Mouse (Mus musculus) midbrain, embryonic 11.5 days (tissue): Measurements from ENCODE around the gene Tmem266. TPM values are rescaled to one million over a fixed set of nuclear protein-coding genes. Genes with fewer than 3 reads are reported as not detected.
A peak's percentile ranks its signal among the peaks of the same experiment; 100 is the strongest.

ENCODE experiments used
- ATAC-seq: fragments of 200-750 bp; cut with Nextera tagmentation; 2 replicates; pipeline ENCODE4 v1.8.0; 2017; ENCODE audit warnings: moderate TSS enrichment, moderate library complexity; ENCODE audit not compliant: low FRiP score
- DNase-seq: peaks from one replicate; pipeline ENCODE4 v3.0.0; 2015; ENCODE audit warnings: low spot score; ENCODE audit errors: missing footprints
- H3K27ac ChIP-seq: fragments of 300-500 bp; sonication (generic); 2 replicates; pipeline ENCODE4 v1.5.1; 2014; ENCODE audit warnings: low read depth, low read length
- H3K27me3 ChIP-seq: fragments of 300-500 bp; sonication (generic); 2 replicates; pipeline ENCODE4 v1.6.1; 2014; ENCODE audit warnings: mild to moderate bottlenecking, low read length, moderate library complexity, mixed read lengths; ENCODE audit not compliant: control insufficient read depth, insufficient read depth
- H3K36me3 ChIP-seq: fragments of 300-500 bp; sonication (generic); 2 replicates; pipeline ENCODE4 v1.6.1; 2014; ENCODE audit warnings: mild to moderate bottlenecking, low read length, moderate library complexity, mixed read lengths; ENCODE audit not compliant: control insufficient read depth, insufficient read depth
- H3K4me1 ChIP-seq: fragments of 300-500 bp; sonication (generic); 2 replicates; pipeline ENCODE4 v1.6.1; 2014; ENCODE audit warnings: low read length; ENCODE audit not compliant: control insufficient read depth, insufficient read depth
- H3K4me2 ChIP-seq: fragments of 300-500 bp; sonication (generic); 2 replicates; pipeline ENCODE4 v1.6.1; 2014; ENCODE audit warnings: mild to moderate bottlenecking, moderate library complexity
- H3K4me3 ChIP-seq: fragments of 300-500 bp; sonication (generic); 2 replicates; pipeline ENCODE4 v1.5.1; 2014; ENCODE audit warnings: low read depth, low read length
- H3K9ac ChIP-seq: fragments of 300-500 bp; sonication (generic); 2 replicates; pipeline ENCODE4 v1.6.1; 2014; ENCODE audit warnings: low read length
- H3K9me3 ChIP-seq: fragments of 300-500 bp; sonication (generic); 2 replicates; pipeline ENCODE4 v1.6.1; 2016; ENCODE audit warnings: low read length; ENCODE audit not compliant: control insufficient read depth
- WGBS: fragments of 180-500 bp; shearing (Covaris S2); extraction: QIAGEN DNeasy Blood & Tissue Kit; methylation state at CpG from one replicate; pipeline ENCODE4 v1.1.7; 2014; 5-methylcytosine and 5-hydroxymethylcytosine counted together
- polyA plus RNA-seq: library from polyadenylated mRNA; unstranded; fragments of >200 nt; fragmentation: Nextera tagmentation; extraction: Ambion mirVana; gene quantifications from 2 replicates; pipeline ENCODE4 v1.2.1, GENCODE M21; 2014

The Tmem266 gene
- polyA plus RNA-seq, 1 experiment from 2014 or later = 0.57 TPM

GRCm38 (mm10) chr9:55307557-55307956 is 19.2 kb upstream of the Tmem266 start:
- Histone ChIP-seq H3K36me3 (no peaks in the 10 kb centered on the region), H3K9ac (no peak overlapping the region), H3K9me3 (no peaks in the 10 kb centered on the region), H3K27me3 (no peaks in the 10 kb centered on the region), H3K4me2 (no peak overlapping the region), H3K4me1 (no peaks in the 10 kb centered on the region), H3K27ac (no peak overlapping the region), H3K4me3 (no peak overlapping the region)
- WGBS = 75% methylated on average over 5 of the region's 5 CpGs
- DNase-seq (no peak), ATAC-seq (no peak)

- ATAC-seq = no peak
- no peak overlapping the region for H3K4me2 ChIP-seq
Observed at GRCm38 (mm10) chr9:55308455-55308854, 18.3 kb upstream of the Tmem266 start.

GRCm38 (mm10) chr9:55311560-55311959 is 15.2 kb upstream of the Tmem266 start:
- H3K9ac ChIP-seq = no peak overlapping the region
- no peak overlapping the region for H3K4me2 ChIP-seq
- no peaks in the 10 kb centered on the region for H3K9me3 ChIP-seq
- ATAC-seq = peak; percentile 63; the same call in 1 of the 2 replicates
- H3K4me1 ChIP-seq = no peaks in the 10 kb centered on the region
- H3K27me3 ChIP-seq = no peaks in the 10 kb centered on the region
- WGBS = 9% methylated on average over 5 of the region's 5 CpGs
- H3K4me3 ChIP-seq = no peak overlapping the region
- H3K36me3 ChIP-seq = no peaks in the 10 kb centered on the region
- H3K27ac ChIP-seq = no peak overlapping the region
- DNase-seq = peak; percentile 97

More at GRCm38 (mm10) chr9:55308455-55308854, 18.3 kb upstream of the Tmem266 start:
- Histone ChIP-seq H3K27ac (no peak overlapping the region), H3K4me1 (no peaks in the 10 kb centered on the region), H3K9me3 (no peaks in the 10 kb centered on the region), H3K27me3 (no peaks in the 10 kb centered on the region), H3K36me3 (no peaks in the 10 kb centered on the region), H3K9ac (no peak overlapping the region), H3K4me3 (no peak overlapping the region)
- no peak for DNase-seq
- WGBS = 86% methylated on average over 5 of the region's 5 CpGs

GRCm38 (mm10) chr9:55313619-55314261 is 13.0 kb upstream of the Tmem266 start:
- H3K27ac ChIP-seq = no peak overlapping the region
- H3K9me3 ChIP-seq = no peaks in the 10 kb centered on the region
- H3K27me3 ChIP-seq = no peaks in the 10 kb centered on the region
- H3K9ac ChIP-seq = no peak overlapping the region
- no peaks in the 10 kb centered on the region for H3K4me1 ChIP-seq
- no peak overlapping the region for H3K4me2 ChIP-seq
- H3K36me3 ChIP-seq = no peaks in the 10 kb centered on the region
- DNase-seq (no peak), ATAC-seq (no peak)
- no peak overlapping the region for H3K4me3 ChIP-seq
- WGBS = 66% methylated on average over 12 of the region's 12 CpGs

- Histone ChIP-seq H3K9me3 (no peaks in the 10 kb centered on the region), H3K27me3 (peaks cover 10% of the 10 kb centered on the region; the same call in 1 of the 2 replicates), H3K9ac (no peak overlapping the region), H3K4me1 (peaks cover 4% of the 10 kb centered on the region; the same call in 1 of the 2 replicates), H3K27ac (no peak overlapping the region), H3K36me3 (no peaks in the 10 kb centered on the region), H3K4me2 (no peak overlapping the region), H3K4me3 (no peak overlapping the region)
- ATAC-seq = no peak
- DNase-seq = no peak
- WGBS = 91% methylated on average over 1 of the region's 1 CpGs
Observed at GRCm38 (mm10) chr9:55322641-55323040, 4.1 kb upstream of the Tmem266 start.

GRCm38 (mm10) chr9:55324085-55324484 is 2.6 kb upstream of the Tmem266 start:
- Histone ChIP-seq H3K27ac (no peak overlapping the region), H3K27me3 (peaks cover 15% of the 10 kb centered on the region), H3K4me2 (no peak overlapping the region), H3K36me3 (no peaks in the 10 kb centered on the region), H3K4me3 (no peak overlapping the region), H3K9ac (no peak overlapping the region), H3K9me3 (no peaks in the 10 kb centered on the region), H3K4me1 (peaks cover 4% of the 10 kb centered on the region; the same call in 1 of the 2 replicates)
- ATAC-seq (no peak), DNase-seq (no peak)
- WGBS = 58% methylated on average over 8 of the region's 8 CpGs

- H3K4me3 ChIP-seq = no peak overlapping the region
- no peak for ATAC-seq
- no peaks in the 10 kb centered on the region for H3K36me3 ChIP-seq
- H3K27me3 ChIP-seq = peaks cover 15% of the 10 kb centered on the region
- DNase-seq = peak; percentile 88
- H3K9ac ChIP-seq = no peak overlapping the region
- H3K9me3 ChIP-seq = no peaks in the 10 kb centered on the region
- no peak overlapping the region for H3K27ac ChIP-seq
- 53% methylated on average over 10 of the region's 10 CpGs for WGBS
- no peak overlapping the region for H3K4me2 ChIP-seq
- H3K4me1 ChIP-seq = peaks cover 4% of the 10 kb centered on the region; the same call in 1 of the 2 replicates
Observed at GRCm38 (mm10) chr9:55324516-55324915, 2.2 kb upstream of the Tmem266 start.

- no peak overlapping the region for H3K4me2 ChIP-seq
- ATAC-seq (no peak), DNase-seq (no peak)
- no peaks in the 10 kb centered on the region for H3K9me3 ChIP-seq
- no peak overlapping the region for H3K9ac ChIP-seq
- H3K4me3 ChIP-seq = no peak overlapping the region
- H3K27ac ChIP-seq = no peak overlapping the region
- H3K27me3 ChIP-seq = peaks cover 15% of the 10 kb centered on the region
- H3K36me3 ChIP-seq = no peaks in the 10 kb centered on the region
- H3K4me1 ChIP-seq = peaks cover 4% of the 10 kb centered on the region; the same call in 1 of the 2 replicates
- 37% methylated on average over 1 of the region's 1 CpGs for WGBS
Observed at GRCm38 (mm10) chr9:55325061-55325460, 1.7 kb upstream of the Tmem266 start.

- Histone ChIP-seq H3K36me3 (no peaks in the 10 kb centered on the region), H3K27ac (no peak overlapping the region), H3K4me2 (peak overlapping the region; percentile 74), H3K27me3 (peaks cover 15% of the 10 kb centered on the region), H3K4me1 (peaks cover 4% of the 10 kb centered on the region; the same call in 1 of the 2 replicates), H3K9ac (peak overlapping the region; percentile 72), H3K9me3 (no peaks in the 10 kb centered on the region), H3K4me3 (peak overlapping the region; percentile 55)
- peak; percentile 93 for DNase-seq
- WGBS = 19% methylated on average over 18 of the region's 18 CpGs
- no peak for ATAC-seq
Observed at GRCm38 (mm10) chr9:55325564-55326514, 874 bp upstream of the Tmem266 start.
